Mouse (Mus musculus) cerebellum, postnatal 36 days (tissue): Measurements from ENCODE around the gene Syn3.
"Not testable (repeated sequence)": the region's sequence is repeated elsewhere in the genome, so short reads cannot be mapped to it uniquely, and the experiment has no call there.

Experiments used
- DNase-seq, 2 experiments: peaks; one replicate each; pipeline ENCODE4 v3.0.0; 2021 to 2022; ENCODE audit warnings: mixed read lengths in 2 of 2

The Syn3 gene

GRCm38 (mm10) chr10:86498673-86499391 lies at the start of gene Syn3:
Syn3 (minus strand) TSS chr10:86498896.
- peak; percentile 94 to 96 for DNase-seq

DNA sequence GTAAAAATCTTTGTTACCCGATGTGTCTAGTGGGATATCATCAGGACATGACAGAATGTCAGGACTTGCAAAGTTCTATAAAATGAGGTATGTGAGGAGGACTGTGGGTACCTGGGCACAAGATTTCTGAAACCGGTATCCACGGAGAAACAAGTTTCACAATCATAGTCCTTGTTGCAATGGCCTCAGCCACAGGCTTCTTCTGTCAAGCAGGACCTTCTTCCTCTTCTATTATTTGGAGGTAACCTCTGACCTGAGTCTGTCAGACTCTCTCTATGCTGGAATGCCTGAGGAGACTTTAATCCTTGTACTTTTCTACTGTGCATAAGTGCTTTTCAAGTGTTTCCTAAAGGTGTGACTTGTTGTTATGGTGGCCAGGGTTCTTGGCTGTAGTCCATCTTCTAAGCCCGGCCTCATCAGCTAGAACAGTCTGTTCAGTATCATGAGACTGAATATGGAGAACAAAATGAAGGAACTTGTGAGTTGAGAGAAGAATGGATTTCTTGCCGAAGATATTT lies 27.7 kb upstream of the Syn3 start:
- DNase-seq: not testable (repeated sequence)

- no peak for DNase-seq
Observed at GRCm38 (mm10) chr10:86513801-86514200, 15.1 kb upstream of the Syn3 start.

GRCm38 (mm10) chr10:86510941-86511340 lies 12.2 kb upstream of the Syn3 start:
- DNase-seq: no peak

DNA sequence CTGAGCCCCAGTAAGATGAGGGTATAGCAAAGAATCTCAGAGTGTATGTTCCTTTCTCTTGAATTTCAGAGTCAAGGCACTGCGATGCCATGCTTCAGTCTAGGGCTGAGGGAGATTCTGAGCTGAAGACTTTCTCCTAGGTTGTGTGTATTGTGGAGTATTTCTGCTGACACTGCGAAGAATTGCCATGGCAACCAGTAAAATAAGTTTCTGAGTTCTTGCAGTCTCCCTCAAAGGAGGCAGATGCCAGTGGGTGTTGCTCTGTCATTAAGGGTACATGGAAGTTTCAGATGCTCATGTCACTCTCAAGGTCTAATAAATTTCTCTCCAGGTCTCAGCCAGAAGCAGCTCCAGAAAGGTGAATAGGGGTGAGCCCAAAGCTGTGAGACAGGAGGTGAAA lies 3.4 kb upstream of the Syn3 start:
- DNase-seq: no peak

- peak in 1 of 2 experiments; percentile 35 for DNase-seq
Observed at GRCm38 (mm10) chr10:86498051-86498672, 534 bp downstream of the Syn3 start.

DNA sequence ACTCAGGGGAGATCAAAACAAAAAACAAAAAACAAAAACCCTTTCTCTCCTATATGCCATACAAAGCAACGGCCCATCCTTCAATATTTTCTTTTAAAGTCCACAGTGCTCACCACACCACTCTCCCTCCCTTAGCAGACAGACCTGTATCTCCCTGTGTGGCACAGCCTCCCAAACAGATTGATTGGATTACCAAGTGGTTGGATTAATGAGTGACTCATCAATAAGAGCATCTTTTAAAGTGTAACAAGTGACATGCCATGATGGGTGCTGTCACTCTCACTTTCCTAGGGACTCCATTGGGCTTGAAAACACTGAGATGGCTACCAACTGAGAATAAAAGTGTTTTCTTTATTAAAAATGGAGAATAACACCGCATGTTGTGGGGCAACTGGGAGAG lies 2.8 kb downstream of the Syn3 start:
- DNase-seq: no peak

DNA sequence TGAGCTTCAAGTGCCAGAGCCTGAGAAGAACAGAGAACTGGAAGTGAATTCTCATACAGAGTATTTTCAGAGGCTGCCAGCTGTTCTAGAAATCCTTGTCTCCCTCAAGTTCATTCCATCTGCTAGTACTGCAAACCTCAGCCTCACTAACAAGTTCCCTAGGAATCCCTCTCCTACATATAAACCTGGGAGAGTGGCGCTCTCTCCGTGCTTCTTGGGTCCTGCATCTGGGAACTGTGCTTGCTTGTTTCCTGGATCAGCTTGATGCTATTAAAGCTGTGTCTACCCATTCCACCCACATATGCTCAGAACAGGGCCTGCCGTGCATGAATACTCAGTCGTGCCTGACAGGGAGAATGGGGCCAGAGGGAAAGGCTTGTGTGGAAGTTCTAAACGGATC lies 5.6 kb downstream of the Syn3 start:
- DNase-seq: no peak

DNA sequence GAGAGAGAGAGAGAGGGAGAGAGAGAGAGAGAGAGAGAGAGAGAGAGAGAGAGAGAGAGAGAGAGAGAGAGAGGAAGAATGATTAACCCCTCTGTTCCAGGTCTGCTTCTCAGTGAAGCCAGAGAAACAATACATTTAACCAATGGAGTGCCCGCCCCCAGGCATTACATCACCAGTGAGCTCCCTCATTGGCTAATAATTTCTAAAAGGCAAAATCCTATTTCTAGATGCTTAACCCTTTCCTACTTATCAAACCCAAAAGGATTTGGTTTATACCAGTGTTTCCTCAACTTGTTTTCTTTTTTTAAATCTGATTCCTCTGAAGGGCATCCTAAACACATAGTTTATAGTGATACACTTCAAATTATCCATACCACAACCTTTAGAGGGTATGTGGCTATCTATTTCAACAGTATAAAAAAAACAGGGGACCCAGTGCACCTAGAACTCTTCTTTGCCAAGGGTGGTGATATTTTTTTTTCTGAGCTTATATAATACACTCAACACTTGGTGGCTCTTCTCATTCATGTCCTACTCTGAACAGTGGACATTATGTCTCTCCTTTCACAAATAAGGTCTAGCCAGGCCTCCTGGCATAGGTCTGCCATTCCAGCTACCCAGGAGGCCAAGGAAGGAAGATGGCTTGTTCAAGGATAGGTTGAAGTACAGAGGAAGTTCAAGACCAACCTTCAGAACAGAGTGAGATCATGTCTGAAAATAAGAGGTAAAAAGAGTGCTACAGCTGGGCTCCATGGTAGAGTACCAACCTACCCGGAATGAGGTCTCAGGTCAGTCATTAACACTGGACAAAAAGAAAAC lies 6.4 kb downstream of the Syn3 start:
- DNase-seq: peak; percentile 36 to 45

- no peak for DNase-seq
Observed at GRCm38 (mm10) chr10:86491316-86492088, 7.2 kb downstream of the Syn3 start.

DNA sequence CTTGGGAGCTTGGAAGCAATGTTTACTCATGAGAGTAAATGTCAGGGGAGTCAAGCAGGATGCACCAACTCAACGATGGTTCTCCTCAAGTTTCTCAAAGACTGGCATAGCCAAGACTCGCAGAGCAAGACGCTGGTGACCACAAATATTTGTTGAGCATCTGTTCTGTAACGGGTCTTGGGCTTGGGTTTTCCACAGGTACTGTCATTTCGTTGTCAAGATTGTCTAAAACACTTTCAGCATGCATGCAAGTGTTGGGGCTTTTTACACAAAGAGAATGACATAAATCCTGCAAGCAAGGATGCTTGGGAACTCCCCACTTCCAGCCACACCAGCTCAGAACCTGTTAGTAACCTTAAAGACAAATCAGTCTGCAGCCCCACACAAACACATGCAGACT lies 10.2 kb downstream of the Syn3 start:
- no peak for DNase-seq

- DNase-seq: no peak
Observed at GRCm38 (mm10) chr10:86485971-86486370, 12.7 kb downstream of the Syn3 start.

DNA sequence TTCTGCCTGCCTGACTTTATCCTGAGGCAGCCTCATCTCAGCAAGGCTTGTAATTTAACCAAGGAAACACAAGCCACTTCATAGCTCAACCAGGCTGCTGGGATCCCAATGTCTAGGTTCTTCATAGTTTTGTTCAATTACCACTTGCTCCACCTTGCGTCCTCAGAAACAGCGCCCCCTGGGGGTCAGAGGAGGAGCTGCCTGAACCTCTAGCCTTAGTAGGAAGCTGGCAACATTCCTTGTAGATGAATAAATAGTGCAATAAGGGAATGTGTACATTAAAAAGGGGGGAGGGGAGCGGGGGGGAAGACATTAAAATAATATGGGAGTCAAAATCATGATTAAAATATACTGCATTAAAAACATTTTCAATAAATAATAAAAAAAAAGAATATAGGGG lies 14.7 kb downstream of the Syn3 start:
- DNase-seq: peak; percentile 30 to 52

GRCm38 (mm10) chr10:86482496-86482895 lies 16.2 kb downstream of the Syn3 start:
- no peak for DNase-seq

- no peak for DNase-seq
Observed at GRCm38 (mm10) chr10:86480711-86481110, 18.0 kb downstream of the Syn3 start.

DNA sequence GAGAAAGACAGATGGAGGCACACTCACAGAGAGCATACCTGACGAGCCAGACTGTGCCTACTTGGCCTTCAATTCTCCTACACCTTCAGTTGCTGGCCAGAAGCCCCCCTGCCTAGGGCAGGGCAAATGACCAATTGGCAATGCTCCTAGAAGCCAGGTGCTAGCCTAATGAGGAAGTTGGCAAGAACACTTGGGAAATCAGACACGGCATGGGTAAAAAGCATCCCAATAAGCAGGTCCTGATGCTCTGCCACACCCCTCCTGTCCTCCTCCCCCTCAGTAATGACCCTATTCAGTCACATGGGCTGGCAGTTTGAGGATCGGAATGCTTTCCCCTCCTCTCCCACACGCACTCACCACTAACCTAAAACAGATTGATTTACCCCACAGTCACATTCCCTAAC lies 19.0 kb downstream of the Syn3 start:
- DNase-seq: peak; percentile 92 to 93

DNA sequence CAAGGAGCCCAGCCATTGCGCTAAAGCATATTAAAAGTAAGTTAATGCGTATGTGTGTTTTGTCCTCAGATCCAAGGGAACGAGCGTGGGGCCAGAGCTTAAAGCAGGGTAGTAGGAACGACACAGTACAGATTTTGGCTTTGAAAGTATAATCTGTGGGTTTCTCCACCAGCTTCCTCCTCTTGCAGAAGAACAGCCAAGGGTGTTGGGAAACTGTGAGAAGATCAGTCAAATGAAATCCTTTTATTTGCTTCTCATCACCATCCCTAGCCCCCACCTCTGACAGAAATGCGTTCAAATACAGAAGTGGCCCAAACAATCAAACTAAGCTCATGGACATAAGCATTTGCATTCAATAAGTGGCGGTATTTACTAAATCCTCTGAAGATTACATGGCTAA lies 22.0 kb downstream of the Syn3 start:
- DNase-seq: no peak

DNA sequence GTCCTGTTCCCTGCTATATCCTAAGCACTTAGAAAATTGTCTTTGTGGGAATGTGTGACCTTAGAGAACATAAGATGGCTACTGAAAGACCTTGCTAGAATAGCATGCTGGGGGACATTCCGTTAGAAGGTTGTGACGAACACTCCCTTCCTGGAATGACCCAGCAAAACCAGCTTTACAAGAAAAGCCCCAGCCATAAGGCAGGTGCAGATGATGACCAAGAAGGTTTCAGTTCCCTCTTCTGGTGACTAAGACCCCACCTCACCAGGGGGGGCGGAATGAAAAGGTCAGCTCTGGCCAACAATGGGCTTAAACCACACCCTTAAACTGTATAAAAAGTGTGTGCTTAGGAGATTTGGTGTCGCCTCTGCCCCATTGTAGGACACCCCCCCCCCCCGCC lies 23.4 kb downstream of the Syn3 start:
- no peak for DNase-seq

DNA sequence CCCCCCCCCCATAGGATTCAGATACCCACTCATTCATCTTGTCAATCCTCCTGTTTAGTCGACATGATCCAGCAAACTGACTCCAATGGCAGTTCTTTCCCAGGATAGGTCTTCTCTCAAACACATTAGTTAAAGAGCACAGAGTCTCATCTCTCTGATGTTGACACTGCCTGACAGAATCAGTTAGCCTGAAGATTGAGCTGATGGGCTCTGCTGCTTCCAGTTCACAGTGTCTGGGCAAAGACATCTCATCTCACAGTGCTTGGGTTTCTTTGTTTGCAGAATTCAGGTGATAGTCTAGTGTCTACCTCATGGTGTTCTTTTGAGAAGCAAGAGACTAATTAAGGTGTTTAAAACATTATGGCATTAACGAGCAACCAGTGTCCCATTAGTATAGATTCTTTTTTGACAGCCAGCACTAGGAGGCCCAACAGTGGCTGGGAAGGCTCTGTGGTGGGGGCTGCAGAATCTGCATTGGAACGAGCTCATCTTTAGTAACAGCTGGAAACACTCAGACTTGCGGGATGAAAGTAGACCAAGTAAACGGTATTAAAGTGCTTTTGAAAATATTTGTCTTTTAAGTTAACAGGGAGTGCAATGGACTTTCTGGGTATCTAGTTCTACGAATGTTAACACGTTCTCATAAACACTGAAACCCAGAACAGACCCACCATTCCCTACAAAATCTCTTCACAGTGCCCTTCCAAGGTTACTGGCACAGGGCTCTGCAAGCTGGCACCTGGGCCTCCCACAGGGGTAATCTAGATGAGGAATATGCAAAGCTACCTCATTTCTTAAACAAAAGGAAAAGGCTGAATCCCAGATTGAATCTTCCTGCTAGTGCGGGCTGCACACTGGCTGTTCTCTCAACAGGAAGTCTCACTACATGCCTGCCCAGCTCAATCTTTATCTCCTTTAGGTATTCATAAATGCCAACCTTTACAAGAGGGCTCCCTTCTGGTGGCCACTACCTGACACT lies 24.2 kb downstream of the Syn3 start:
- no peak for DNase-seq

DNA sequence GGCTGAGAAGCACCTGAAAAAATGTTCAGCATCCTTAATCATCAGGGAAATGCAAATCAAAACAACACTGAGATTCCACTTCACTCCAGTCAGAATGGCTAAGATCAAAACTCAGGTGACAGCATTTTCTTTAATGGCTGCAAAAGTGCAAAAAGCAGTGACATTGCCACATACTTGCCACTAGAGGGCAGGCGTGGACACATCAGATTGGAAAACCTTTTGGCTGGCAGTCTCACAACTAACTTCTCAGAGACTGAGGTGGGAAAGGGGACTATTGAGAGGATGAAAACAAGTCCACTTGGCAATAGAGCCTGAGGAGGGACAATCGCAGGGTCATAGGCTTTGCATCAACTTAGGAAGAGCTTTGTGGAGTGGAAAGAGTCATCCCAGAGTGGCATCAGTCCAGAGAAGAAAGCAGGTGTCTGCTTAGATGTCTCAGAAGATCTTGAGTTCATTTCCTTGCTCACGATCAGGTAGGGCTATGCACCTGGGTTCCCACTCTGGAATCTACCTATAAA lies 25.0 kb downstream of the Syn3 start:
- peak; percentile 47 to 53 for DNase-seq
